Mouse (Mus musculus): ENCODE data around the gene Ten1. TPM values are rescaled to one million over a fixed set of nuclear protein-coding genes. Genes with fewer than 3 reads are reported as not detected.
A peak's percentile ranks its signal among the peaks of the same experiment; 100 is the strongest.

Gene Ten1
- polyA plus RNA-seq, 1 experiment from 2014 or later, result 78.2 TPM

DNA sequence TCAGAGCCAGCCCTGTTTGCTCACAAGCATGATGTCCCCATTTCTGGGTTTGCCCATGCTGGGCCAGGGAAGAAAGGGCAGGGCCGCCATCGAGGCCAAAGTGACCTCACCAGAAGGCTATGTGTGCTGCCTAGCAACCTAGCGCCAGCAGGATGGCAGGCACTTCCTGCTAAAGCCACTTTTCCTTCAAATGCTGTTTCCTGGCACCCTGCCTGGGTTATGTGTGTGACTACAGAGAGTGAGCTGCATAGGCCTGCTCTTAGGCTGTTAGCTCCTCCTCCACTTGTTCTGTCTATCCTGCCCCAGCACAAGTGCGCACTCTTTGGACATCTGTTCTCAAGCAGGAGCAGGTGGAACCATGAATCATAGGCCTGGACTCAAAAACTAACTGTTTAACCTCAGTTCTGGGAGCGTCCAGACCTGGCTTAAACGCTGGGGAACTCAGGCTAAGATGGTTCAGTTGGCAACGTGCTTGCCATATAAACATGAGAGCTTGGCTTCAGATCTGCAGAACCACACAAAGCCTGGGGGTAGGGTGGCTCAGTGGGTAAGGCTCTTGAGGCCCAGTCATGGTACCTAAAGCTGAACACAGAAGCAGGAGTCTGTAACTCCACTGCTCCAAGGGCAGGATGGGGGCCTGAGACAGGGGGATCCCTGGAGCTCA is 20.2 kb downstream of the Ten1 start:
- H3K4me3 ChIP-seq (replicated peaks; ENCODE audit: low read length), result no peak overlapping the region
- H3K27me3 ChIP-seq (ENCODE audit: control insufficient read depth, insufficient read depth, low read length), result peaks cover 10% of the 10 kb centered on the region
- H3K4me2 ChIP-seq (ENCODE audit: low read depth, low read length), result 0 out of 2 replicates have a peak overlapping the region, but pooled peaks have one; percentile 4
- peak overlapping the region; percentile 12; the same call in 1 of the 2 replicates for H3K9ac ChIP-seq (ENCODE audit: low read length)
- no peaks in the 10 kb centered on the region for H3K9me3 ChIP-seq (replicated peaks; ENCODE audit: control insufficient read depth, low read length)
- 33% methylated on average over 7 of the region's 7 CpGs for WGBS
- peaks cover 22% of the 10 kb centered on the region for H3K4me1 ChIP-seq (ENCODE audit: control insufficient read depth, insufficient read depth, low read length)
- no peaks in the 10 kb centered on the region for H3K36me3 ChIP-seq (ENCODE audit: control insufficient read depth, insufficient read depth, low read length)
- ATAC-seq (ENCODE audit: insufficient read depth, low FRiP score), result peak; percentile 89
- H3K27ac ChIP-seq (ENCODE audit: low read length), result peak overlapping the region; percentile 92

DNA sequence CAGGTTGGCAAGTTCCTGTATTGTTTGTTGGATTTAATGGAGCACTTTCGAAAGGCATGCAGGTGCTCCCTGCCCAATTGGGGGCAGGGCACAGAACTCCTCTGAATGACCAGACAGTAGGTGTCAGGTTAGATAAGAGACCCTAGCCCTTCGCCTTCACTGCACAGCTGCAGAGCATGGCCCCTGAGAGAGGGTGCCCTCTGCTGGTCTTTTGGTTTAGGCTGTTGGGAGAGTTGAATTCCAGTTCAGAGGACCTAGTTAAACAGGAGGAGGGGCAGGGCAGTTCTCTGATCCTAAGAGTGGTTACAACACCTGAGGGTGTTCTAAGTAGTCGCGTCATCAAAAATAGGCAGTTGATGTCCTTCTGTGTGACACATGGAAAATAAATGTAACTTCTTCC is 21.2 kb downstream of the Ten1 start:
- Histone ChIP-seq H3K4me3 (replicated peaks; ENCODE audit: low read length) (no peak overlapping the region), H3K36me3 (ENCODE audit: control insufficient read depth, insufficient read depth, low read length) (no peaks in the 10 kb centered on the region; the same call in 1 of the 2 replicates), H3K4me2 (ENCODE audit: low read depth, low read length) (no peak overlapping the region), H3K4me1 (ENCODE audit: control insufficient read depth, insufficient read depth, low read length) (peaks cover 22% of the 10 kb centered on the region), H3K27me3 (ENCODE audit: control insufficient read depth, insufficient read depth, low read length) (peaks cover 11% of the 10 kb centered on the region), H3K27ac (ENCODE audit: low read length) (peak overlapping the region; percentile 92), H3K9ac (ENCODE audit: low read length) (peak overlapping the region; percentile 4; the same call in 1 of the 2 replicates), H3K9me3 (replicated peaks; ENCODE audit: control insufficient read depth, low read length) (no peaks in the 10 kb centered on the region)
- ATAC-seq (ENCODE audit: insufficient read depth, low FRiP score), result no peak
- WGBS, result 24% methylated on average over 4 of the region's 4 CpGs

DNA sequence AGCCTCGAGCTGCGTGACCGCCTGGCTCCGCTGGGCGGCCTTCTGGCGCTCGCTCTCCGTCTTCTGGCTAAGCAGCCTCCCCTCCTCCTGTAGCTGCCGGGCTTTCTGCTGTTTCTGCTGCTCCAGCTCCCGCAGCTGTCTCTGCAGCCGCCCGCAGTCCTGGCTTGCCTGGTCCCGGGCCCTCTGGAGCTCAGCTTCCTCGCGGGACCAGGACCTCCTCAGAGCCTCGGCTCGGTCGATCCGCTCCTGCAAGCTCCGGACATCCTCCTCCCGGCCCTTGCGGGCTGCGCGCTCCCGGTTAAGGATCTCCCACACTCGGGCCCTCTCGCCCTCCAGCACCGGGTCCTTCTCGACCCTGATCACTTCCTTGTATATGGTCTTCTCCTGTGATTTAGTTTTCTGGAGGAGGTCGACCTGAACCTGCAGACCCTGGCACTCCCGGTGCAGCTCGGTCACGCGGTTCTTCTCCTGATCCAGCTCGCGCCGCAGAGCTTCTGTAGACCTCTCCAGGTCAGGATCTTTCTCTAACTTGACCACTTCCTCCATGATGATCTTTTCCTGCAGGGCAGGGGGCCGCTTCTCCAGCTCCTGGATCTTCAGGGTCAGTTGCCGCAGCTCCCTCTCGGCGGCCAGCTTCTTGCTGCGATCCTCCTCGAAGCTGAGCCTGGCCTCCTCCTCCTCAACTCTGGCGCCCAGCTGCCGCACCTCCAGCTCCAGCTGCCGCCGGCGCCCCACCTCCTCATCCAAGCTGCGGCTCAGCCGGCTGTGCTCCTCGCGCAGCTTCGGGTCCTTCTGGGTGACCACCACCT is 23.5 kb downstream of the Ten1 start:
- 20% methylated on average over 53 of the region's 53 CpGs for WGBS
- H3K27ac ChIP-seq (ENCODE audit: low read length), result no peak overlapping the region
- ATAC-seq (ENCODE audit: insufficient read depth, low FRiP score), result no peak

DNA sequence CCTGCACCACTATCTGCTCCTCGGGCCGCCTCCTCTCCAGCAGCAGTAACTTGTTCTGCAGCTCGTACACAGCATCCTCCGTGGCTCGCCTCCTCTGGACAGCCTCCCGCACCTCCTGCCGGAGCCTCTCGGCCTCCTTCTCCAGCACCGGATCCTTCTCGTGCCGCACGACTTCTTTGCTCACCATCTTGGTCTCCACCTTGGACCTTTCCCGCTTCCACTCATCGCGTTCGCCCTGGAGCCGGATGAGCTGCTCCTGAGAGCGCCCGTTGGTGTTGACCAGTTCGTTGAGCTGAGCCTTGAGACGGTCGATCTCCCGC is 24.0 kb downstream of the Ten1 start:
- Histone ChIP-seq H3K9ac (ENCODE audit: low read length) (peak overlapping the region; percentile 60), H3K27ac (ENCODE audit: low read length) (no peak overlapping the region), H3K36me3 (ENCODE audit: control insufficient read depth, insufficient read depth, low read length) (no peaks in the 10 kb centered on the region; the same call in 1 of the 2 replicates), H3K27me3 (ENCODE audit: control insufficient read depth, insufficient read depth, low read length) (peaks cover 11% of the 10 kb centered on the region), H3K4me1 (ENCODE audit: control insufficient read depth, insufficient read depth, low read length) (peaks cover 19% of the 10 kb centered on the region), H3K9me3 (replicated peaks; ENCODE audit: control insufficient read depth, low read length) (no peaks in the 10 kb centered on the region), H3K4me3 (replicated peaks; ENCODE audit: low read length) (peak overlapping the region; percentile 40), H3K4me2 (ENCODE audit: low read depth, low read length) (peak overlapping the region; percentile 48)
- 28% methylated on average over 23 of the region's 23 CpGs for WGBS
- no peak for ATAC-seq (ENCODE audit: insufficient read depth, low FRiP score)

More for the DNA sequence above, 23.5 kb downstream of the Ten1 start:
- H3K9ac ChIP-seq (ENCODE audit: low read length), result peak overlapping the region; percentile 60
- peak overlapping the region; percentile 40 for H3K4me3 ChIP-seq (replicated peaks; ENCODE audit: low read length)
- no peaks in the 10 kb centered on the region for H3K9me3 ChIP-seq (replicated peaks; ENCODE audit: control insufficient read depth, low read length)
- peaks cover 11% of the 10 kb centered on the region for H3K27me3 ChIP-seq (ENCODE audit: control insufficient read depth, insufficient read depth, low read length)
- peaks cover 18% of the 10 kb centered on the region for H3K4me1 ChIP-seq (ENCODE audit: control insufficient read depth, insufficient read depth, low read length)
- no peaks in the 10 kb centered on the region; the same call in 1 of the 2 replicates for H3K36me3 ChIP-seq (ENCODE audit: control insufficient read depth, insufficient read depth, low read length)
- H3K4me2 ChIP-seq (ENCODE audit: low read depth, low read length), result peak overlapping the region; percentile 48

DNA sequence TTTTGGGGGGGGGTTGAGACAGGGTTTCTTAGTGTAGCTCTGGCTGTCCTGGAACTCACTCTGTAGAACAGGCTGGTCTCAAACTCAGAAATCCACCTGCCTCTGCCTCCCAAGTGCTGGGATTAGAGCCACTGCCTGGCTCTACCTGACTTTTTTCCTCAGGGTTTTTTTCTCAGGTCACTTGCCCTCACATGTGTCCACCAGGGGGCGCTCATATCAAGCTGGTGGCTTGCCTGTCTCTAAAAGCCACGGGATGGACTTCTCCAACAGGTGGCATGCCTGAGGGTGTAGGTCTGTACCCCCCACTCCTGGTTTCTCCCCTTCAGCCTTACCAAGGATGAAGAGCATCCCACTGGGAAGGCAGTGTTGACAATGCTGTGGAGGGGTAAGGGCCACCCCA is 27.8 kb downstream of the Ten1 start:
- H3K4me2 ChIP-seq (ENCODE audit: low read depth, low read length), result no peak overlapping the region
- no peaks in the 10 kb centered on the region for H3K9me3 ChIP-seq (replicated peaks; ENCODE audit: control insufficient read depth, low read length)
- peaks cover 11% of the 10 kb centered on the region for H3K27me3 ChIP-seq (ENCODE audit: control insufficient read depth, insufficient read depth, low read length)
- H3K27ac ChIP-seq (ENCODE audit: low read length), result no peak overlapping the region
- H3K9ac ChIP-seq (ENCODE audit: low read length), result no peak overlapping the region
- 2% methylated on average over 2 of the region's 2 CpGs for WGBS
- no peak for ATAC-seq (ENCODE audit: insufficient read depth, low FRiP score)
- H3K4me1 ChIP-seq (ENCODE audit: control insufficient read depth, insufficient read depth, low read length), result peaks cover 10% of the 10 kb centered on the region
- H3K36me3 ChIP-seq (ENCODE audit: control insufficient read depth, insufficient read depth, low read length), result no peaks in the 10 kb centered on the region; the same call in 1 of the 2 replicates
- H3K4me3 ChIP-seq (replicated peaks; ENCODE audit: low read length), result no peak overlapping the region

DNA sequence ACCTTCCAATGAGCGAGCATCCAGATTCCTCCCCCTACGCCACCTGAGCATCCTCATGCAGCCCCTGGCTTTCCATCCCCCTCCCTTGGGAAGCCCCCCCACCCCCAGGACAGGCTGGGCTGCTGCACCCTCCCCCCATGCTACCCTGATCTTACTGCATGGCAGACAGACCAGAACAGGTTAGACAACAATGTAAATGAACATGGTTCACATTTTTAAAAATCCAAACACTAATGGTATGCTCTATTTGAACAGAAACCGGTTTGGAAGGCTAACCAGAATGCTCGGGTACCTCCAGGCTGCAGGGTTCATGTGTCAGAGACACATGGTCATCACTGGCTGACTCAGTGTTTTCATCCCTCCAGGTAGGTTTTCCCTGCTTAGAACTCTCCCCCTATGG is 30.0 kb downstream of the Ten1 start:
- 0 out of 2 replicates have a peak, but pooled peaks cover 3% of the 10 kb centered on the region for H3K27me3 ChIP-seq (ENCODE audit: control insufficient read depth, insufficient read depth, low read length)
- H3K9ac ChIP-seq (ENCODE audit: low read length), result no peak overlapping the region
- H3K4me3 ChIP-seq (replicated peaks; ENCODE audit: low read length), result no peak overlapping the region
- H3K9me3 ChIP-seq (replicated peaks; ENCODE audit: control insufficient read depth, low read length), result no peaks in the 10 kb centered on the region
- H3K36me3 ChIP-seq (ENCODE audit: control insufficient read depth, insufficient read depth, low read length), result no peaks in the 10 kb centered on the region; the same call in 1 of the 2 replicates
- H3K27ac ChIP-seq (ENCODE audit: low read length), result peak overlapping the region; percentile 44
- no peak; the same call in 1 of the 2 replicates for ATAC-seq (ENCODE audit: insufficient read depth, low FRiP score)
- H3K4me1 ChIP-seq (ENCODE audit: control insufficient read depth, insufficient read depth, low read length), result peaks cover 10% of the 10 kb centered on the region; the same call in 1 of the 2 replicates
- no peak overlapping the region for H3K4me2 ChIP-seq (ENCODE audit: low read depth, low read length)
- WGBS, result 56% methylated on average over 4 of the region's 4 CpGs

DNA sequence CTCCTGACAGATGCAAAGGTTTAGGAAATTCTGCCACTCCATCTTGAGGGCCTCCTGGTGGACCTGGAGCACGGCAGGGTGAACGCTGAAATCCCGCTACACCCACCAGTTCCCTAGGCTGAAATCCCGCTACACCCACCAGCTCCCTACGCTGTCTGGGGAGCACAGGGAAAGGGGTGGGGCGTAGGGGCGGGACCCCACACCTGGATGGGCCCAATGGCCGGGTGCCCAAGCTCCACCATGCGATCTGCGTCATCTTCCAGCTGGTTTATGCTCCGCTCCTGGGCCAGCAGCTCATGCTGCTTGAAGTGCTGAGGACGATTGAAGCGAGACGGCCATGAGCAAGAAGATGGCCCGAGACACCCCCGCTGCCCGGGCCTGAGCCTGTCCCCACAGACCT is 33.8 kb downstream of the Ten1 start:
- H3K9ac ChIP-seq (ENCODE audit: low read length), result peak overlapping the region; percentile 38; the same call in 1 of the 2 replicates
- H3K27me3 ChIP-seq (ENCODE audit: control insufficient read depth, insufficient read depth, low read length), result no peaks in the 10 kb centered on the region
- H3K4me2 ChIP-seq (ENCODE audit: low read depth, low read length), result no peak overlapping the region
- WGBS, result 30% methylated on average over 17 of the region's 17 CpGs
- H3K4me1 ChIP-seq (ENCODE audit: control insufficient read depth, insufficient read depth, low read length), result peaks cover 10% of the 10 kb centered on the region
- ATAC-seq (ENCODE audit: insufficient read depth, low FRiP score), result no peak
- no peak overlapping the region for H3K4me3 ChIP-seq (replicated peaks; ENCODE audit: low read length)
- H3K36me3 ChIP-seq (ENCODE audit: control insufficient read depth, insufficient read depth, low read length), result no peaks in the 10 kb centered on the region
- no peak overlapping the region for H3K27ac ChIP-seq (ENCODE audit: low read length)
- H3K9me3 ChIP-seq (replicated peaks; ENCODE audit: control insufficient read depth, low read length), result no peaks in the 10 kb centered on the region

DNA sequence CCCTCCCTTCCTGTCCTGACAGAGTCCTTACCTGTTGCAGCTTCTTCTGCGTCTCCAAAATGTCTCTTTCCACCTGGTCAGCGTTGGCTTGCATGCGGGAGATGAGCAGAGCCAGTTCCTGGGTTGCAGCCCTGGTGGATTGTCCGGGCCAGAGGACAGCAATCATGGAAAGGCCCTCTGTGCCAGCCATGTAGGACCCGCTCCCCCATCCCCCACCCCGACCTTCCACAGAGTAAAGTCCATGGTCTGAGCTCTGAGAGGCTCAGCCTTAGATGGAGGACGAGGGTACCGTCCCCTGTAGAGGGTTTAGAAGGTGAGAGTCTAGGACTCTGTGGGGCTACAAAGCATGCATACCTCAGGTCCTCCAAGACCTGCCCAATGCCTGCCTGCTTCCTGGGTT is 36.2 kb downstream of the Ten1 start:
- Histone ChIP-seq H3K4me3 (replicated peaks; ENCODE audit: low read length) (no peak overlapping the region), H3K4me1 (ENCODE audit: control insufficient read depth, insufficient read depth, low read length) (peaks cover 4% of the 10 kb centered on the region; the same call in 1 of the 2 replicates), H3K27me3 (ENCODE audit: control insufficient read depth, insufficient read depth, low read length) (peaks cover 5% of the 10 kb centered on the region), H3K9ac (ENCODE audit: low read length) (no peak overlapping the region), H3K27ac (ENCODE audit: low read length) (no peak overlapping the region), H3K4me2 (ENCODE audit: low read depth, low read length) (no peak overlapping the region), H3K36me3 (ENCODE audit: control insufficient read depth, insufficient read depth, low read length) (no peaks in the 10 kb centered on the region), H3K9me3 (replicated peaks; ENCODE audit: control insufficient read depth, low read length) (no peaks in the 10 kb centered on the region)
- no peak for ATAC-seq (ENCODE audit: insufficient read depth, low FRiP score)
- 87% methylated on average over 8 of the region's 8 CpGs for WGBS

Measured in stomach, embryonic 16.5 days (tissue).